Mouse (Mus musculus): ENCODE results near the gene Ptpn7. TPM values are rescaled to one million over a fixed set of nuclear protein-coding genes. Genes with fewer than 3 reads are reported as not detected.

Ptpn7 gene
- 10 to 100 TPM; 13.2 to 15.3 TPM for total RNA-seq (2023)

DNA sequence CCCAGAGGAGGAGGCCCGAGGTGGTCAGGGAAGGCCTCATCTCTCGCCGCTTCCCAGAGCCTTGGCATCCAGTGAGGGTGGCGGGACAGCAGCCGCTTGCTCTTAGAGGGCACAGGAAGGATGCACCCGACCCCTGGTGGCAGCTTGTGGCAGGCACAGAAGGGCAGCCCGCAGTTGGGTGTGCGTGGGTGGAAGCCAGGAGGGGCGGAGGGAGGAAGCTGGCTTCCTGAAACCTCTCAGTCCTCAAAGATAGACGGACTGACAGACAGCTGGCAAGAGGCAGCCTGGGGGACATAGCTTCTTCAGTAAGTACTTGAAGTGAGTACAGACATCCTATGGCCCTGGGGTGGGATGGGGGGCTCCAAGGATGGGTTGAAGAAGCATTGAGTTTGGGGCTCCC lies at the start of gene Ptpn7:
Gene Ptpn7, plus strand, starts transcription at position 228 of the 400 bp plus-strand sequence.

DNA sequence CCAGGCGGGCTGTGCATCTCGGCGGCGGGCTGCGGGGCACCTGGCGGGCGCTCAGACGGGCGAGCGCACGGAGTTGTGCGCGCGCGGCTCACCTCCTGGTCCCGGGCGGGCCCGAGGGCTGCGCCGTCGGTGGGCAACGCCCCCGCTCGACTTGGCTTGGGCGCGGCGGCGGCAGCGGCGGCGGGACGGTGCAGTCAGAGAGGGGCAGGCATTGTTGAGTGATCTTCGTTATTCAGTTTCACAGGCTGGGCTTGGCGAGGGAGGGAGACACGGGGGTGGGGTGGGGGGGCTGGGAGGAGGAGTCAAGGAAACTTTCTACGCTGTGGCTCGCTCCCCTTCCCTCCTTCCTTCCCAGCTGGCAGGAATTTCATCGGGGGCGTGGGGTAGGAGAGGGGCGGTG lies 27.4 kb upstream of the Ptpn7 start, which contains the start of gene Lgr6:
Gene Lgr6, minus strand, starts transcription at position 153 of the 400 bp plus-strand sequence.

DNA sequence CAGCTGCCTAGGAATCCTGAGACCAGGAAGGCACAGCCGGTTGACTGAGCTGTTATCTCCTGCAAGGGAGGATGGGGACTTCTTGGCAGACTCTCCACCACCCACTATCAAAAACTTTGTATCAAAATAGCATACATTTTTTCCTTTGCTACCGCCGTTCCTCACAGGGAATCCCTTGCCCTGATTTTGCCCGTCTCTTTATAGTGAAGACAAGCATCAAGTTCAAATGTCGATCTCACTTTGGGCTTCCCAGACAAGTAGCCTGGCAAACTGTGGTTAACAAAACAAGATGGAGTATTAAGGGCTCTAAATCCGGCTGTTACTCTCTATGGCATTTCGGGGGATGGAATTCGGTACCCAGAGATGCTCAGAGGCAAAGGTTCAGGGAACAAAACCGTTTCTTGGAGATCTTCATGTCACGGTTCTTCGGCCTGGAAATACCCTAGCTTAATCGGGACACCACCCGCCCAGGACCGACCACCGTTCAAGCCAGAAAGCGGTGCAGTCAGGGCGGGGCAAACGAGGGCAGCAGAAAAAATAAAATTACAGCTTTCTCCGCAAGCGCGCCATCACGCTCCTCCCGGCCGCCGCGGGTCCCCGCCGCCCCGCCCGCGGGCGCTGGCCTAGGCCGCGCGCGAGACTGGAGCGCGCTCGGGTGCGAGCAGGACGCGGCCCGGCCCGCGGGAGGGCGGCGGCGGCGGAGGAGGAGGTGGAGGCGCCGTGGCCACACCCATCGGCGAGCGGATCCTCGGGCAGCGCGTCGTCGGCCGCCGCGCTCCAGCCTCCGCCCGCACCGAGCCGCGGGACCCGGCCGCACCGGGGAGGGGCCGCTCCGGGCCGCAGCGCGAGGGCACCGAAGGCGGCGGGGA lies 13.8 kb downstream of the Ptpn7 start, which contains the start of gene Arl8a:
Gene Arl8a, plus strand, starts transcription at position 748 of the 869 bp plus-strand sequence.

DNA sequence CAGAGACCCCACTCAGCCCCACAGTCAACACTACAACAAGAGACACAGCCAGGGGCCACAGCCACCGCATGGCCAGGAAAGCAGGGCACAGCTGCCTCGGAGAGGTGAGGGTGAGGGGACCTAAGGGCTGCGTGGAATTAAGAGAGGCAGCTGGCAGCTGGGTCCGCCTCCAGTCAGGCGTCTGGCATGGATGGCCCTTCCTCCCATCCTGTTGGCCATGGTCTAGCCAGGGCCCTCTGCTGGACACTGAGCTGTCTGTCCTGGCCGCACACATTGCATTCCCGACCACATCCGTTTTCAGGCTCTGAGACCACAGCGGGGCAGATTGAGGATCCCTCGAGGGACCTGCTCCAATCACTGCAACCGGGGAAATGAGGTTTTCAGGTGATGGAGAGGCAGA lies 34.9 kb downstream of the Ptpn7 start, which contains the start of gene Gpr37l1:
Gene Gpr37l1, minus strand, starts transcription at position 247 of the 400 bp plus-strand sequence.

Other genes with a start within 250 kb of the Ptpn7 start
- 10 to 100 TPM; 22.1 to 22.7 TPM for gene Ppp1r12b, start 176.8 kb upstream of the Ptpn7 start, total RNA-seq (2023)
- 1 to 10 TPM; 2.5 to 3.6 TPM for gene Ube2t, start 170.1 kb upstream of the Ptpn7 start, total RNA-seq (2023)
- not detected for gene Lgr6, start 27.4 kb upstream of the Ptpn7 start, total RNA-seq (2023)
- gene Arl8a, start 14.1 kb downstream of the Ptpn7 start, total RNA-seq (2023), result 100 to 1,000 TPM; 162 to 177 TPM
- gene Gpr37l1, start 35.0 kb downstream of the Ptpn7 start, total RNA-seq (2023), result not detected
- not detected for gene Elf3, start 125.9 kb downstream of the Ptpn7 start, total RNA-seq (2023)
- gene Rnpep, start 151.4 kb downstream of the Ptpn7 start, total RNA-seq (2023), result 100 to 1,000 TPM; 160 to 174 TPM
- gene Timm17a, start 181.1 kb downstream of the Ptpn7 start, total RNA-seq (2023), result 10 to 100 TPM; 36.8 to 37.1 TPM
- not detected for gene Lmod1, start 192.1 kb downstream of the Ptpn7 start, total RNA-seq (2023)
- under 1 TPM in 1 of 2 experiments, not detected in 1; 0.76 TPM for gene Shisa4, start 242.5 kb downstream of the Ptpn7 start, total RNA-seq (2023)